Mouse (Mus musculus) forelimb bud, embryonic 11.5 days (tissue): Measurements from ENCODE around the gene Gabra6.

Experiments used
- DNase-seq: peaks from one replicate; pipeline ENCODE4 v3.0.0-alpha.2; 2012; ENCODE audit warnings: low read depth, low spot score

The Gabra6 gene

DNA sequence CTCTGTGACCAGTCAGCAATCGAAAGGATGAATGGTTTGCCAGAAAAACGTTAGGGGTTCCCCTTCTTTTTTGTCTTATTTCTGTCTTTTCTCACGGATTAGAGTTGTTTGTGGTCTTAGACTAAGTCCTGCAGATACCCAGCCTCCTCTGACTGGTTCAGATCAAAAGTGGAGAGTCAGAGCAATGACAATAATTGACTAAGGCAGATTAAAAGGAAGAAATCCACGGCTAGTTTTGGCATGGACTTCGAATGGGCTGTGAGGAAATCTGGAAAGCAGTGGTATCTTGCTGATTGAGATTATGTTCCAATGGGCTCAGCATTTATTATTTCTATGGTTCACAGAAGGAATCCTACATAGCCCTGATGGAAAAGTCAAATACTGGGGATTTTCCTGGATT lies at the start of gene Gabra6:
TSS of gene Gabra6 (minus strand) at position 191 of the 400 bp plus-strand sequence.
- DNase-seq, result no peak

DNA sequence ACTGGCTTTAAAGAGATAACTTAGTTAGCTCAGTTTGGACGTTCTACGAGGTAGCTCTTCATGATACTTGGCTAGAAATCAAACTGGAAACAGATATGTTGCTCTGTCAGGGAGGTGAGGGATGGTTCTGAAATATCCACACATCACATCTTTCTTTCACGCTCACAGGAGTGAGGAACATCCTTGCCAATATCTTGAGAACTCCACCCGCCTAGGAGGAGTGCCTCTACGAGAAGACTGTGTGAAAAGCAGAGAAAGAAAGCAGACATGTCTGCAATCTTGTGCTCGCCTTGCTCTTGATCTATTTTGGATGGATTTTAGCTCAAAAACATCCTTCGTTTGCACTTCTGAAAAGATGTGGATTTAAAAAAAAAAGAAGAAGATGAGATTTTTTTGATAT lies 44.7 kb upstream of the Gabra6 start:
- DNase-seq, result no peak

DNA sequence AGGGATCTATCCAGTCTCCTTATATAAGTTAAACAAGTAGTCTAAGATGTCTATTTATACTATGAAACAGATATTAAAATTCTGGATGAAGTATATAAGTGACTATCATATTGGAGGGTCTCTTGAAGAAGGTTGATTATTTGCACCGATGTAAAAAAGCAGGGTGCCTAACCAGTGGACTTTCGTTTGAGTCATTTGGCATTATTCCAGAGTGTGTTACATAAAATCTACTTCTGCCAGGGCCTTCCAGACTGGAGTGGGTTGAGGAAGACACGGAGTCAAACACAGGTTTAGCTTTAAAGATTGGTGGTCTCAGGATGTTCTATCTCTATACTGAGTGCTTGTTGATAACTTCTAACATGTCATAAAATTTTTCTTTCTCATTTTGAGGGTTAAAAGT lies 11.2 kb upstream of the Gabra6 start:
- no peak for DNase-seq

DNA sequence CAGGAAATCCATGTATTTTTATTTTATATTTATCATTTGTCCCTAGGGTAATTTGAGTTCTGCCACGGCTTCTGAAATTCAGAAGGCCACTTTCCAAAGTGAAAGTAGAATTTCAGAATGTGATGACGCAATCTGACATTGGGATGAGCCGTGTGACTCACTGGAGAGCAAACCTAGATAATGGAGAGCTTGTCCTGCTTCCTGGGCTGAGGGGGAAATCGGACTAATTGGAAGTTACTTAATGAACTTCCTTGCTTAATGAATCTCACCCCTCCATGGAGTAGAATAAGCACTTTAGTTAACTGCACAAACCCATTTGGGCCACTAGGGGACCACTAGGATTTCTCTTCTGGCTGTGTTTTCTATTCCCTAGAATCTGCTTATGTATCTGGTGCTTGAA lies 5.4 kb upstream of the Gabra6 start:
- no peak for DNase-seq

DNA sequence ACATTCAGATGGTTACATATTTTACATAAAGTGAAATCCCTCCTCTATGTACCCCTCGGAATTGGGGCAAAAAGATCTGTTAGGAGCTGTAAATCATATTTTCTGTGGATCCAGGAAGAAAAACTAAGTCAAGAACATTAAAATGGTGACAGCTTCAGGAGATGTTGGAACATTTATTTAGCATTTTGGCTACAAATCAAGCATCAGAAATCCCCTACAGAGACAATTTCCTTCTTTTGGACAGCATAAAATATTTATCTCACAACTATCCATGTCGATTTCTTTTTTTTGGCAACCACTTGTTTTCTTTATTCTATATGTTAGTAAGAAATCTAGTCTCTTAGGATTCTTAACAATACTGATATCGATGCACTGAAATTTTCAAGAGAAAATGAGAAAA lies 688 bp upstream of the Gabra6 start:
- no peak for DNase-seq

DNA sequence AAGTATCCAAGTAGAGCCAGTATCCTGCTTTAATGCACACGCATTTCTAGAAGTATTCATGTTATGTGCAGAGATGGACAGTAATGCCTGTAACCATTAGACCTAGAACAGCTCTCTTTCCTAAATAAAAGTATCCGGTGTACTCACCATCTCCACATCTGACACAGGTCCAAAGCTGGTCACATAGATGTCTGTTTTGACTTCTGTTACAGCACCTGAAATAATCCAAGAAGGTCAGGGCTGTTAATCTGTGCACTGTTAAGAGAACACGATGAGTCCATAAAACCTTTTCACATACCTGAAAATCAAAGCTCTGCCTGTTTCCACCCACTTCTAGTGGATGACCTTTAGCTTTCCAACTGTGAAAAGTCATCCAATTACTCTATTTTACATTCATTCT lies 1.4 kb downstream of the Gabra6 start:
- DNase-seq, result no peak

DNA sequence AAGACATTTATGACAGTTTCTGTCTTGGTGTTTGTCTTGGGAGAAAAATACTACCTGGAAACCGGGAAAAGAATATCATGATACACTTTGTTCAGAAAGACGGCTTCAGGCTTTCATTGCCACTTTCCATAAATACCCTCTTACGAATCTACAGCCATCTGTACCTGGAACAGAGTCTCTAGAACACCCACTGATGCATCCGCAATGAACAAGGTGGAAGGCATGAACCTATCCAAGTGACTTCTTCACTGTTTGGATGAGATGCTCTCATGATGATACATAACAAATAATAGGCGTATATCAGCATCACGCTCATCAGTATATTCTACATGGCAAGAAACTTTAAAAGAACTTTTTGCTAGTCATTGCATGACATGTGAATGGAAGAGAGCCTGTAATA lies 1.8 kb downstream of the Gabra6 start:
- no peak for DNase-seq

DNA sequence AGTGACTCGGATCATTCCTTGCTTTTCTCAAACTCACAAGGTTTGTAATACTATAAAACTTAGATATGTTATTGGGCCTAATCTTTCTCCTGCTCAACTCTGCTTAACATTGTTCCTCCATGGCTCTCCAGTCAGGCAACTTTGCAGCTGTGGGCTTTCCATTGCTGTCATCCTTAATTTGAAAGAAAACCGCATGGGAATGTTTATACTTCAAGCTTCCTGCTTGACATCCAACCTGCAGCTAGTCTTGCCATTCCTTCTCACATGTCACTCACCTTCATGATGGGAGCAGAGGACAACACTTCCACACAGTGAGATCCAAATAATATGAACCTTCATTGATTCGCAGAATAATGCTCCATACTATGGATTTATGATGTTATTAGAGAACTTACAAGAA lies 2.9 kb downstream of the Gabra6 start:
- no peak for DNase-seq

DNA sequence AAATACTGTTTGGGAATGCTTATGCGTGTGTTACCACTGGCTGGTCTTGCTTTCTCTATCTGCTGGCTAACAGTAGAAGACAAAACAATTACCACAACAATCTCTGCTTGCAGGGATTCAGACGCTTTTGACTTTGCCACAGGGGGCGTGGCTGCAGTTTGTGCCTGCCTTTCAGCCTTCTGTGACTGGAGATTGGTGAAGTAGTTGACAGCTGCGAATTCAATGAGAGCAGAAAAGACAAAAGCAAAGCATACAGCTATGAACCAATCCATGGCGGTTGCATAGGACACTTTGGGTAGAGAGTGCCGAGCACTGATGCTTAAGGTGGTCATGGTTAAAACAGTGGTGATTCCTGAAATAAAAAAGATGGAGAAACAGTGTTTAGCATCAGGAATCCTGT lies 6.0 kb downstream of the Gabra6 start:
- no peak for DNase-seq

DNA sequence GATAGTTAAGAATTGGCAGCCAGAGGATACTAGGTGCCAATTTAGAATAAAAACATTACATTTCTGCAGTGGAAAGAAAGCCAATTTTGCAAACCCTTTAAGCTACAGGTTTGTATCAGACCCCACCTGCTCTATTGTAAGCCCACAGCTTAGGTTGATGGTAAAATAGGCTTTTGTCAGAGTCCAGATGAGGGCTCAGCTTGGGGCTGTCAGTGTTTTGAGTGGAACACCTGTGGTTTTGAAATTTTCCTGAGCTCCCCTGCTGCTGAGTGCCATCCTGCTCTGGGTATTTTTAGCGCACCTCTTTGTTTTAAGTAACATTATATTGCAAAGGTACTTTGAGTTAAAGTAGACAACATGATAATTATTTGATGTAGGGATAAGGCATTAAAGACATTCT lies 10.0 kb downstream of the Gabra6 start:
- no peak for DNase-seq

DNA sequence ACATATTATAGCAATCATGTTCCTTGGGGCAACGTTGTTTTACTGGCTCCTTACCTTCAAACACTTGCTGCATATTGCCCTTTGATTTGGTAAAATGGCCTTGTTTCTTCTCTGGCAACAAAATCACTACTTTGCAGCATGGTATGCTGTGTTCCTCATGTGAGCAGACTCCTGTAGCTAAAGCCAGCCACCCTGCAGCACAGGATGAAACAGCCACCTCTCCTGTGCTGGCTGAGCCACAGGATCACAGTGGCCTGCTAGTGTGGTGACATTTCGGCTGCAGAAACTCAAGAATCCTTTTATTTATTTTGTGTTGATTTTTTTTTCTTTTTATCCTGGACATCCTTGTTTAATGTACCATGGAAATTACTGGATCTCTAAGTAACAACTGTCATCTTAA lies 11.8 kb downstream of the Gabra6 start:
- no peak for DNase-seq

DNA sequence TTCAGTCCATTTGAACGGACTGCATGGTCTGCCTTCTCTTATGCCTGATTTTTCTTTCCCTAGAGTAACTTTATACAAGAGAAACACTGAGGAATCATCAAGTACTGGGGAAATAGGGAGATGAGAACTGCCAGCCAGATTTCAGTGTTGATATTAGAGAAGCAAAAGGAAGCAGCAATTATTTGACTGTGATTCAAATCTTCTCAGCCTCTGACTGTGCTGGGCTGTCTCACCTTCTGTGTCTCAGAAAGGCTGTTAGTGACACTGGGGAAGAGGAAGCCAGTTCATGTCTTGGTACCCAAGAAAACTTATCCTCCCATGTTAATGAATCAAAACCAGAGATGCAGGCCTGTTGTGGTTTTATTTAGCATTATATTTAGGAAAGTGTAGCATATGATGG lies 14.8 kb downstream of the Gabra6 start:
- no peak for DNase-seq

DNA sequence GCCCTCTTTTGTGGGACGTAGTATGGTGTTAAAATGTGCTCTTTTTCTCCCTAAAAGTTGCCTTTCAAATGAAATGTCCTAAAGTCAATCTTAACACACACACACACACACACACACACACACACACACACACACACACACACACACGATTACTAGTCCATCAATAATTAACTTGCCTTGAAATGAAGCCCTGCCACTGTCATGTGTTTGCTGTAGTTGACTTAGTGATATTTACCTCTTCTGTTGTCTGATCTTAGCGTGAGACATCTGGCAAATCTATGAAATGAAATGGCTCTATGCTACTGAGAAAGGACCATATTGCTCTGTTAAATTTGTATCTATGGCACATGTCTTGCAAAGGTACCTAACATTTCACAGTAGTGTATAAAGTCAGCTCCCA lies 61.9 kb downstream of the Gabra6 start:
- no peak for DNase-seq
